Mouse (Mus musculus) limb, embryonic 14.5 days (tissue): ENCODE measurements around the gene Col4a2. TPM values are rescaled to one million over a fixed set of nuclear protein-coding genes. Genes with fewer than 3 reads are reported as not detected.

Experiments
- ATAC-seq: fragments of 200-750 bp; cut with Nextera tagmentation; 2 replicates; pipeline ENCODE4 v1.8.0; 2017; ENCODE audit warnings: low read depth, moderate number of reproducible peaks, moderate TSS enrichment; ENCODE audit not compliant: low FRiP score
- DNase-seq: peaks from one replicate; pipeline ENCODE4 v3.0.0-alpha.2; 2015; ENCODE audit warnings: low spot score
- H3K27ac ChIP-seq: fragments of 300-500 bp; sonication (generic); replicated peaks from 2 replicates; pipeline ENCODE4 v1.5.1; 2014; ENCODE audit warnings: low read depth, mild to moderate bottlenecking, low read length, moderate library complexity, mixed read lengths
- H3K27me3 ChIP-seq: fragments of 300-500 bp; sonication (generic); 2 replicates; pipeline ENCODE4 v1.6.1; 2014; ENCODE audit warnings: low read length, mixed read lengths; ENCODE audit not compliant: control insufficient read depth, insufficient read depth
- H3K36me3 ChIP-seq: fragments of 300-500 bp; sonication (generic); 2 replicates; pipeline ENCODE4 v1.6.1; 2014; ENCODE audit warnings: mild to moderate bottlenecking, low read length, moderate library complexity, mixed read lengths; ENCODE audit not compliant: control insufficient read depth, insufficient read depth
- H3K4me1 ChIP-seq: fragments of 300-500 bp; sonication (generic); 2 replicates; pipeline ENCODE4 v1.6.1; 2014; ENCODE audit warnings: antibody characterized with exemption, low read length, mixed read lengths; ENCODE audit not compliant: control insufficient read depth, insufficient read depth
- H3K4me2 ChIP-seq: fragments of 300-500 bp; sonication (generic); replicated peaks from 2 replicates; pipeline ENCODE4 v1.6.1; 2014; ENCODE audit warnings: low read depth, mild to moderate bottlenecking, low read length, moderate library complexity; ENCODE audit not compliant: severe bottlenecking
- H3K4me3 ChIP-seq: fragments of 300-500 bp; sonication (generic); replicated peaks from 2 replicates; pipeline ENCODE4 v1.5.1; 2014; ENCODE audit warnings: low read length
- H3K9ac ChIP-seq: fragments of 300-500 bp; sonication (generic); 2 replicates; pipeline ENCODE4 v1.6.1; 2014; ENCODE audit warnings: mild to moderate bottlenecking, low read depth, low read length, moderate library complexity; ENCODE audit not compliant: severe bottlenecking
- H3K9me3 ChIP-seq: fragments of 300-500 bp; sonication (generic); 2 replicates; pipeline ENCODE4 v1.6.1; 2016; ENCODE audit warnings: low read length; ENCODE audit not compliant: control insufficient read depth
- POLR2A ChIP-seq: fragments of 200-500 bp; IDR thresholded peaks from 2 replicates; pipeline ENCODE4 v1.8.0; 2012; ENCODE audit warnings: inconsistent platforms, mild to moderate bottlenecking, moderate library complexity, borderline replicate concordance; ENCODE audit not compliant: insufficient read depth, insufficient read length; ENCODE audit errors: extremely low read depth
- WGBS: fragments of 180-500 bp; shearing (Covaris S2); extraction: QIAGEN DNeasy Blood & Tissue Kit; methylation state at CpG from one replicate; pipeline ENCODE4 v1.1.7; 2014; 5-methylcytosine and 5-hydroxymethylcytosine counted together
- polyA plus RNA-seq, 2 experiments: library from polyadenylated mRNA; depleted of rRNA in 1 of 2; stranded (reverse) in 1 of 2; unstranded in 1 of 2; fragments of >200 nt; fragmentation: Nextera tagmentation in 1 of 2; extraction: Ambion mirVana in 1 of 2; gene quantifications; 2 replicates each; pipeline versions ENCODE4 v1.2.1 to v1.2.3; 2012 to 2014

The Col4a2 gene
- polyA plus RNA-seq, 2 experiments, result 76.4 to 89.0 TPM

DNA sequence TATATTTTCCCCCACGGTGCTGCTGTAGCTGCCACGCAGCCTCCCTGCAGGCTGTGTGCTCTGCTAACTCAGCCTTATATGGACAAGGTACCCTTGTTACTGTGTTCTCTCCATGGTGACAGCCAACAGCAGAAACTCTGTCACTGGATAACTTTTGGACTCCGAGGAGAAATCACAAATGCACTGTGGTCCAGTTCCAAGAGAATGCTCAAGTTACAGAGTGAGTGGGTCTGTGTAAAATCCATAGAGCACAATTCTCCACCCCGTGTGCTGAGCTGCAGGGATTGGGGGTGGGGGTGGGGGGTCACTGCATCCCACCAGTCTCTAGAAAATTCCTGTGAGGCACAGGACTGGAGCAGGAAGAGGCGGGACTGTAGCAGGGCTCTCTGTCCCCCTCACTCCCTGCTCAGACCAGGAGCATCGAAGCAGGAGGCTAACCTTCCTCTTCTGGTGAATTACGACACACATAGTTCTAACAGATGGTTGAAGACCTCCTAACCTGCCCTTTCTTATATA lies 45.4 kb downstream of the Col4a2 start:
- peak overlapping the region; percentile 73 for H3K27ac ChIP-seq
- ATAC-seq, result peak; percentile 70
- WGBS, result 21% methylated on average over 7 of the region's 7 CpGs

DNA sequence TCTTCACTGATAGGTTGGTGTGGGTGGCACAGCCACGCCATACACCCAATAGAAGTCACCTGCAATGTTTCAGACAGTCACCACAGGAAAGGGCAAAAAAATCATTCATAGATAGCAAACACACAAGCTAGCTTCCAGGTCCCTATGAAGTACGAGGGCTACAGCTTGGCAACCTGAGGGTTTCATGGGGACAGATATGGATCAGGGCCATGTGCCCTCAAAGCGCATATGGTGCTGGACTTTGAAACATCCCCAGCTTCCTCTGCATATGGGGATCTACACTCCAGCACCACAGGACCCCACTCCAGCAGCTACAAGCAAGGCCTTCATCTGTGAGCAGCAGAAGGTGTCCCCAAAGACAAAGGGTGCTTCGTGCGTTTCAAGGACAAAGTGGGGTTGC lies 47.2 kb downstream of the Col4a2 start:
- Histone ChIP-seq H3K9me3 (no peaks in the 10 kb centered on the region), H3K9ac (no peak overlapping the region), H3K4me1 (peaks cover 41% of the 10 kb centered on the region), H3K4me2 (no peak overlapping the region), H3K4me3 (no peak overlapping the region), H3K27ac (no peak overlapping the region), H3K27me3 (no peaks in the 10 kb centered on the region), H3K36me3 (no peaks in the 10 kb centered on the region; the same call in 1 of the 2 replicates)
- DNase-seq (no peak), ATAC-seq (no peak)
- WGBS, result 85% methylated on average over 5 of the region's 5 CpGs
- no peak for TF ChIP-seq POLR2A

More for the DNA sequence above, 45.4 kb downstream of the Col4a2 start:
- Histone ChIP-seq H3K4me2 (no peak overlapping the region), H3K9me3 (no peaks in the 10 kb centered on the region), H3K4me3 (no peak overlapping the region), H3K9ac (no peak overlapping the region), H3K4me1 (peaks cover 28% of the 10 kb centered on the region), H3K27me3 (no peaks in the 10 kb centered on the region), H3K36me3 (no peaks in the 10 kb centered on the region; the same call in 1 of the 2 replicates)
- no peak for TF ChIP-seq POLR2A
- DNase-seq, result peak; percentile 67

DNA sequence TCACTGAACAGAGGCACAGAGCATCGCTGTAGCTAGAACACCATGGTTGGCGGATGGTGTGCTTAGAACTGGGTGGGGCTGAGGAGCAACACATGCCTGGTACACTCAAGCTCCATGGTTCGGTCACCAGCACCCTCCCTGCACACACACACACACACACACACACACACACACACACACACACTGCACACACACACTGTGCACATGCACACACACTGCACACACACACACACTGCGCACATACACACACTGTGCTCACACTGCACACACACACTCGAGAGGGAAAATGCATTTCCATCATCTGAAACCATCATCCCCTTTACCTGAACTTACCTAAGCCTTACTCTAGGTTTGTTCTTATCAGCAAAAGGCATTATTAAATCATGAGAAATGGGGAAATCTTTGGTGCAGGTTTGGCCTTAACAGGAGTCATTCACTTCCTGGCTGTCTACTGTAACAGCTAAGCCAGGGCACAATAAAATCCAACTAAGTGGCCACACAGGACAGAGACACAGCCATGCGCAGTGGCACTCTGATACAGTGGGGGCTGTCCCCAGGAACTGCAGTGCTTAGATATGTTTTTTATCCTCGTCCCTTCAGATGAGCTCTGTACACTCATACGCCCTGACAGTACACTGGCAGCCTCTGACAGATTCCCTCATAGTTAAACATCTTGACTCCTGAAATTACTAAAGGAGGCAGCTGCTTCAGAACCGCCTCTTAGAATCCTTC lies 49.1 kb downstream of the Col4a2 start:
- Histone ChIP-seq H3K4me1 (peaks cover 43% of the 10 kb centered on the region), H3K27ac (no peak overlapping the region), H3K4me2 (no peak overlapping the region; the same call in 1 of the 2 replicates), H3K9ac (no peak overlapping the region), H3K4me3 (no peak overlapping the region), H3K36me3 (no peaks in the 10 kb centered on the region), H3K9me3 (no peaks in the 10 kb centered on the region), H3K27me3 (no peaks in the 10 kb centered on the region)
- ATAC-seq, result no peak
- TF ChIP-seq POLR2A, result no peak
- no peak for DNase-seq
- 63% methylated on average over 9 of the region's 9 CpGs for WGBS

DNA sequence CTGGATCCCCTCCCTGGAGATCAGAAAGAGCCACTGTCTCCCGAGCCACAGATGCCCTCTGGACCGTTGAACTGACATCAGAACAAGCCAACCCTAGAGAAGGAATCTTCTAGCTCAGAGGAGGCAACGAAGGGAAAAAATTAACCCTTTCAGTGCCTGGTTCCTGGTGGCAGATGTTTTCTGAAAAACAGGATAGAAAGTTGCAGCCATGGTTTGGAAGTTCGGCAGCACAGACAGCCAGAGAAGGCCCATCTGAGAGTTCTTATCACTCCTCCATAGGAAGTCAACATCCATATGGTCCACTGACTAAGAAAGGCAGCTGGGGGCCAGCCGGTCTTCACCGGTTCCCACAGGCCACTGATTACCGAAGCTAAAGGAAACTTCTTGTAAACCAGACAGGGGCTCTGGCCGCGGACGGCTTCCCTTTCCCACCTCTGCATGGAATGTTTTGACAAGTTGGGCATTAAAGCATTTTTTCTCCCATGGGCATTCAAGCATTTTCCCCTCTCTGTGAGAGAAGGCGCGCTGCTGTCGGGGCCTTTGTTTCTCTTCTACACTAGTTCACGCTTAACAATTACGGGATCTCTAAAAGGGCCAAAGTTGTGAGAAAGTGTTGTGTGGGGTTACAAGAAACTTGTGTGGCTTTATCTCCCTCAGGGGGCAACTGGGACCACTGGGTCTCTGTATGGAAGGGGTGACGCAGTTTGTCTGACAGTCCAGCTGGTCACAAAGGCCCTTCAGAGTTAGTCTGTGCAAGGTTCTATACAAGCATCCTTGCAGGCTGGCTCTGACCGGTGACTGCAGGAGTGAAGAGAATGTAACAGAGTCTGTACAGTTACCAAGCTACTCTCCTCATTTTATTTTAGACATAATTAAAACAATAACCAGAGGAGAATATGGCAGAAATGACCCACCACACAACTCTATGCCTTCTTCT lies 49.9 kb downstream of the Col4a2 start:
- peak; percentile 31; the same call in 1 of the 2 replicates for ATAC-seq
- H3K9ac ChIP-seq, result peak overlapping the region; percentile 26
- peak; percentile 75 for DNase-seq
- TF ChIP-seq POLR2A, result no peak
- WGBS, result 28% methylated on average over 17 of the region's 17 CpGs
- H3K27ac ChIP-seq, result peak overlapping the region; percentile 63
- peaks cover 38% of the 10 kb centered on the region for H3K4me1 ChIP-seq
- no peak overlapping the region for H3K4me3 ChIP-seq
- H3K36me3 ChIP-seq, result no peaks in the 10 kb centered on the region
- peak overlapping the region; percentile 14; the same call in 1 of the 2 replicates for H3K4me2 ChIP-seq
- no peaks in the 10 kb centered on the region for H3K9me3 ChIP-seq
- H3K27me3 ChIP-seq, result no peaks in the 10 kb centered on the region
